Mouse (Mus musculus): Measurements from ENCODE around the gene Foxp1.

GRCm38 (mm10) chr6:99007542-99007941, 515.0 kb downstream of the Foxp1 start:
- TF ChIP-seq GATA1 (IDR thresholded peaks at IDR 0.05; ENCODE audit: borderline replicate concordance, low read length) (no peak), FLI1 (IDR thresholded peaks at IDR 0.05; ENCODE audit: low read length) (no peak)
